Mouse (Mus musculus) liver, embryonic 11.5 days (tissue): Measurements from ENCODE around the gene Olfr361. TPM values are rescaled to one million over a fixed set of nuclear protein-coding genes. Genes with fewer than 3 reads are reported as not detected.
"Not testable (repeated sequence)": the region's sequence is repeated elsewhere in the genome, so short reads cannot be mapped to it uniquely, and the experiment has no call there.

Experiments
- ATAC-seq: fragments of 200-750 bp; cut with Nextera tagmentation; replicated peaks from 2 replicates; pipeline ENCODE4 v1.8.0; 2017; ENCODE audit warnings: moderate number of reproducible peaks, mild to moderate bottlenecking, moderate TSS enrichment, moderate library complexity; ENCODE audit not compliant: low FRiP score
- DNase-seq: peaks from one replicate; pipeline ENCODE4 v3.0.0-alpha.2; 2017; ENCODE audit warnings: low spot score
- H3K27ac ChIP-seq: fragments of 300-500 bp; sonication (generic); 2 replicates; pipeline ENCODE4 v1.5.1; 2014; ENCODE audit warnings: mild to moderate bottlenecking, low read depth, low read length, control low read depth
- H3K27me3 ChIP-seq: fragments of 300-500 bp; sonication (generic); replicated peaks from 2 replicates; pipeline ENCODE4 v1.6.1; 2014; ENCODE audit warnings: low read length, mixed read lengths; ENCODE audit not compliant: control insufficient read depth, insufficient read depth
- H3K36me3 ChIP-seq: fragments of 300-500 bp; sonication (generic); 2 replicates; pipeline ENCODE4 v1.6.1; 2014; ENCODE audit warnings: mild to moderate bottlenecking, low read length, moderate library complexity, mixed read lengths; ENCODE audit not compliant: control insufficient read depth, insufficient read depth
- H3K4me1 ChIP-seq: fragments of 300-500 bp; sonication (generic); replicated peaks from 2 replicates; pipeline ENCODE4 v1.6.1; 2014; ENCODE audit warnings: low read length, mixed read lengths; ENCODE audit not compliant: control insufficient read depth, insufficient read depth
- H3K4me2 ChIP-seq: fragments of 300-500 bp; sonication (generic); 2 replicates; pipeline ENCODE4 v1.6.1; 2014; ENCODE audit warnings: mild to moderate bottlenecking, control low read depth, moderate library complexity
- H3K4me3 ChIP-seq: fragments of 300-500 bp; sonication (generic); 2 replicates; pipeline ENCODE4 v1.5.1; 2014; ENCODE audit warnings: low read depth, low read length, control low read depth
- H3K9ac ChIP-seq: fragments of 300-500 bp; sonication (generic); 2 replicates; pipeline ENCODE4 v1.6.1; 2014; ENCODE audit warnings: low read depth, low read length, control low read depth
- H3K9me3 ChIP-seq: fragments of 300-500 bp; sonication (generic); 2 replicates; pipeline ENCODE4 v1.6.1; 2016; ENCODE audit warnings: low read length, inconsistent platforms, mixed read lengths; ENCODE audit not compliant: control insufficient read depth
- WGBS: fragments of 180-500 bp; shearing (Covaris S2); extraction: QIAGEN DNeasy Blood & Tissue Kit; methylation state at CpG from one replicate; pipeline ENCODE4 v1.1.7; 2014; 5-methylcytosine and 5-hydroxymethylcytosine counted together
- polyA plus RNA-seq: library from polyadenylated mRNA; unstranded; fragments of >200 nt; fragmentation: Nextera tagmentation; extraction: Ambion mirVana; gene quantifications from 2 replicates; pipeline ENCODE4 v1.2.1, GENCODE M21; 2014

Olfr361 gene
- not detected in 2 replicates for polyA plus RNA-seq

DNA sequence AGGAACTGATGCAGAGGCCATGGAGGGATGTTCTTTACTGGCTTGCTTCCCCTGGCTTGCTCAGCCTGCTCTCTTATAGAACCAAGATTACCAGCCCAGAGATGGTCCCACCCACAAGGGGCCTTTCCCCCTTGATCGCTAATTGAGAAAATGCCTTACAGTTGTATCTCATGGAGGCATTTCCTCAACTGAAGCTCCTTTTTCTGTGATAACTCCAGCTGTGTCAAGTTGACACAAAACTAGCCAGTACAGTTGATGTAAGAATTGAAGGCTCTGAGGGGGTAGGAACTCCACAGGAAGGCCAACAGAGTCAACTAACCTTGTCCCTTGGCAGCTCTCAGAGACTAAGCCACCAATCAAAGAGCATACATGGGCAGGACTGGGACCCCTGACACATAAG lies at the start of gene Olfr361:
Olfr361 (minus strand) TSS at position 101 of the 400 bp plus-strand sequence.
- 44% methylated on average over 1 of the region's 1 CpGs for WGBS
- not testable (repeated sequence) for H3K9ac ChIP-seq, ATAC-seq, H3K9me3 ChIP-seq, H3K27me3 ChIP-seq, DNase-seq, H3K4me1 ChIP-seq, H3K4me3 ChIP-seq, H3K36me3 ChIP-seq, H3K27ac ChIP-seq, H3K4me2 ChIP-seq

- H3K27me3 ChIP-seq, result no peaks in the 10 kb centered on the region
- H3K4me3 ChIP-seq, result no peak within 1 kb of the TSS
- H3K36me3 ChIP-seq, result no peaks in the 10 kb centered on the region
- H3K4me2 ChIP-seq, result no peak within 1 kb of the TSS
- ATAC-seq, result no peak
- no peak within 1 kb of the TSS for H3K9ac ChIP-seq
- no peak within 1 kb of the TSS for H3K27ac ChIP-seq
- no peak for DNase-seq
- no peaks in the 10 kb centered on the region for H3K4me1 ChIP-seq
- 85% methylated on average over 1 of the region's 1 CpGs for WGBS
- H3K9me3 ChIP-seq, result peaks cover 3% of the 10 kb centered on the region; the same call in 1 of the 2 replicates
Measured at GRCm38 (mm10) chr2:37117810-37118209, 28.7 kb upstream of the Olfr361 start, which contains the start of gene Olfr362. Olfr362 (minus strand) TSS chr2:37117910.

DNA sequence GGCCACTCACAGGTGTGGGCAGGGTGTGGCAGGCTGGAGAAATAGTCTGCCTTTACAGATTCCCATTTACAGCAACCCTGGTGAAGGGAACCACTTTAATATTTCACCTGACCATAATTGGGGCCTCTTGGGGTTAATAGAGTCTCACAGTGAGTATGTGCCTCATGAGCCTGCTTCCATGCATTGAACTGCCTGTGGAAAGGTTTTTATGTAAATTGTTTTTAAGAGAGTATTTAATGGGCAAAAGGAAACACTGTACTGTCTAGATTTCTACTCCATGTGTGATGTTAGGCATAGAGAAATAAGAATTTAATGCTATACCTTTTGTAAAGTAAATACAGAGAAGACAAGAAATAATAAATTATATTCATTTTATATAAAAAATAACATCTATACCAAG lies 23.6 kb downstream of the Olfr361 start, which contains the start of gene Olfr360:
Olfr360 (plus strand) TSS at position 301 of the 400 bp plus-strand sequence.
- H3K4me1 ChIP-seq, result no peaks in the 10 kb centered on the region
- no peak for ATAC-seq
- H3K4me3 ChIP-seq, result no peak within 1 kb of the TSS
- H3K27ac ChIP-seq, result no peak within 1 kb of the TSS
- no peak within 1 kb of the TSS for H3K9ac ChIP-seq
- H3K9me3 ChIP-seq, result peaks cover under 1% of the 10 kb centered on the region; the same call in 1 of the 2 replicates
- H3K4me2 ChIP-seq, result no peak within 1 kb of the TSS
- H3K36me3 ChIP-seq, result no peaks in the 10 kb centered on the region
- no peaks in the 10 kb centered on the region for H3K27me3 ChIP-seq
- DNase-seq, result no peak

Other genes with a start within 250 kb of the Olfr361 start
- gene Olfr350, start 243.0 kb downstream of the Olfr361 start, polyA plus RNA-seq, result not detected in 2 replicates
- gene Olfr351, start 226.6 kb downstream of the Olfr361 start, polyA plus RNA-seq, result not detected in 2 replicates
- gene Olfr352, start 220.8 kb downstream of the Olfr361 start, polyA plus RNA-seq, result not detected in 2 replicates
- not detected in 2 replicates for gene Olfr353, start 196.4 kb downstream of the Olfr361 start, polyA plus RNA-seq
- gene Olfr354, start 183.6 kb downstream of the Olfr361 start, polyA plus RNA-seq, result not detected in 2 replicates
- gene Olfr355, start 160.4 kb downstream of the Olfr361 start, polyA plus RNA-seq, result not detected in 2 replicates
- not detected in 2 replicates for gene Olfr356, start 152.2 kb downstream of the Olfr361 start, polyA plus RNA-seq
- gene Olfr357, start 95.5 kb downstream of the Olfr361 start, polyA plus RNA-seq, result not detected in 2 replicates
- gene Olfr358, start 80.0 kb downstream of the Olfr361 start, polyA plus RNA-seq, result not detected in 2 replicates
- gene Olfr360, start 23.5 kb downstream of the Olfr361 start, polyA plus RNA-seq, result not detected in 2 replicates
- not detected in 2 replicates for gene Olfr362, start 28.6 kb upstream of the Olfr361 start, polyA plus RNA-seq
- gene Olfr364-ps1, start 50.0 kb upstream of the Olfr361 start, polyA plus RNA-seq, result not detected in 2 replicates
- gene Olfr365, start 98.9 kb upstream of the Olfr361 start, polyA plus RNA-seq, result not detected in 2 replicates
- not detected in 2 replicates for gene Olfr366, start 122.3 kb upstream of the Olfr361 start, polyA plus RNA-seq
- gene Olfr368, start 237.2 kb upstream of the Olfr361 start, polyA plus RNA-seq, result not detected in 2 replicates